Mouse (Mus musculus) forebrain, embryonic 11.5 days (tissue): ENCODE measurements around the gene Il1r1. TPM values are rescaled to one million over a fixed set of nuclear protein-coding genes. Genes with fewer than 3 reads are reported as not detected.

Source experiments
- ATAC-seq: fragments of 200-750 bp; cut with Nextera tagmentation; replicated peaks from 2 replicates; pipeline ENCODE4 v1.8.0; 2017; ENCODE audit warnings: moderate TSS enrichment; ENCODE audit not compliant: low FRiP score
- DNase-seq: peaks from one replicate; pipeline ENCODE4 v3.0.0-alpha.2; 2017; ENCODE audit warnings: low spot score
- H3K27ac ChIP-seq: fragments of 300-500 bp; sonication (generic); 2 replicates; pipeline ENCODE4 v1.5.1; 2014; ENCODE audit warnings: low read depth, low read length
- H3K27me3 ChIP-seq: fragments of 300-500 bp; sonication (generic); 2 replicates; pipeline ENCODE4 v1.6.1; 2014; ENCODE audit warnings: mild to moderate bottlenecking, low read length, mixed read lengths; ENCODE audit not compliant: control insufficient read depth, insufficient read depth
- H3K36me3 ChIP-seq: fragments of 300-500 bp; sonication (generic); 2 replicates; pipeline ENCODE4 v1.6.1; 2014; ENCODE audit warnings: mild to moderate bottlenecking, low read length, moderate library complexity, mixed read lengths; ENCODE audit not compliant: control insufficient read depth, insufficient read depth
- H3K4me1 ChIP-seq: fragments of 300-500 bp; sonication (generic); replicated peaks from 2 replicates; pipeline ENCODE4 v1.6.1; 2014; ENCODE audit warnings: low read length, mixed read lengths; ENCODE audit not compliant: control insufficient read depth, insufficient read depth
- H3K4me2 ChIP-seq: fragments of 300-500 bp; sonication (generic); 2 replicates; pipeline ENCODE4 v1.6.1; 2014; ENCODE audit warnings: low read depth, mild to moderate bottlenecking, low read length, moderate library complexity, mixed read lengths; ENCODE audit not compliant: severe bottlenecking
- H3K4me3 ChIP-seq: fragments of 300-500 bp; sonication (generic); 2 replicates; pipeline ENCODE4 v1.5.1; 2014; ENCODE audit warnings: low read depth, low read length
- H3K9ac ChIP-seq: fragments of 300-500 bp; sonication (generic); 2 replicates; pipeline ENCODE4 v1.6.1; 2014; ENCODE audit warnings: low read length
- H3K9me3 ChIP-seq: fragments of 300-500 bp; sonication (generic); 2 replicates; pipeline ENCODE4 v1.6.1; 2016; ENCODE audit warnings: low read length, mixed read lengths; ENCODE audit not compliant: control insufficient read depth
- WGBS: fragments of 180-500 bp; shearing (Covaris S2); extraction: QIAGEN DNeasy Blood & Tissue Kit; methylation state at CpG from one replicate; pipeline ENCODE4 v1.1.7; 2014; 5-methylcytosine and 5-hydroxymethylcytosine counted together
- polyA plus RNA-seq: library from polyadenylated mRNA; unstranded; fragments of >200 nt; fragmentation: Nextera tagmentation; extraction: Ambion mirVana; gene quantifications from 2 replicates; pipeline ENCODE4 v1.2.1, GENCODE M21; 2014

Gene Il1r1
- polyA plus RNA-seq, 1 experiment from 2014 or later: 1.5 TPM

- no peaks in the 10 kb centered on the region for H3K27me3 ChIP-seq
- H3K9me3 ChIP-seq: no peaks in the 10 kb centered on the region
- H3K4me1 ChIP-seq: no peaks in the 10 kb centered on the region
- WGBS: 69% methylated on average over 2 of the region's 2 CpGs
- no peak overlapping the region for H3K4me3 ChIP-seq
- ATAC-seq (no peak), DNase-seq (no peak)
- H3K27ac ChIP-seq: no peak overlapping the region
- no peak overlapping the region for H3K4me2 ChIP-seq
- H3K9ac ChIP-seq: no peak overlapping the region
- no peaks in the 10 kb centered on the region for H3K36me3 ChIP-seq
These were observed 128.0 kb downstream of the Il1r1 start for GRCm38 (mm10) chr1:40352904-40353286.

GRCm38 (mm10) chr1:40354665-40355064 is 129.8 kb downstream of the Il1r1 start:
- DNase-seq: no peak
- Histone ChIP-seq H3K4me1 (no peaks in the 10 kb centered on the region), H3K9ac (no peak overlapping the region), H3K27me3 (no peaks in the 10 kb centered on the region), H3K4me2 (no peak overlapping the region), H3K27ac (no peak overlapping the region), H3K9me3 (no peaks in the 10 kb centered on the region), H3K36me3 (no peaks in the 10 kb centered on the region), H3K4me3 (no peak overlapping the region)
- 85% methylated on average over 3 of the region's 3 CpGs for WGBS
- ATAC-seq: no peak

GRCm38 (mm10) chr1:40355431-40355843 is 130.6 kb downstream of the Il1r1 start:
- H3K27me3 ChIP-seq: no peaks in the 10 kb centered on the region
- H3K36me3 ChIP-seq: no peaks in the 10 kb centered on the region
- H3K27ac ChIP-seq: no peak overlapping the region
- no peak overlapping the region for H3K4me3 ChIP-seq
- DNase-seq (no peak), ATAC-seq (no peak)
- H3K4me1 ChIP-seq: no peaks in the 10 kb centered on the region; the same call in 1 of the 2 replicates
- no peak overlapping the region for H3K4me2 ChIP-seq
- 90% methylated on average over 4 of the region's 4 CpGs for WGBS
- H3K9ac ChIP-seq: no peak overlapping the region
- no peaks in the 10 kb centered on the region for H3K9me3 ChIP-seq

GRCm38 (mm10) chr1:40355904-40356521 is 131.1 kb downstream of the Il1r1 start:
- Histone ChIP-seq H3K9me3 (no peaks in the 10 kb centered on the region), H3K36me3 (no peaks in the 10 kb centered on the region), H3K9ac (no peak overlapping the region), H3K27ac (no peak overlapping the region), H3K27me3 (no peaks in the 10 kb centered on the region), H3K4me3 (no peak overlapping the region), H3K4me2 (no peak overlapping the region), H3K4me1 (no peaks in the 10 kb centered on the region; the same call in 1 of the 2 replicates)
- DNase-seq (no peak), ATAC-seq (no peak)
- 87% methylated on average over 10 of the region's 10 CpGs for WGBS

GRCm38 (mm10) chr1:40357921-40358320 is 133.0 kb downstream of the Il1r1 start:
- H3K4me3 ChIP-seq: no peak overlapping the region
- no peak overlapping the region for H3K27ac ChIP-seq
- DNase-seq (no peak), ATAC-seq (no peak)
- no peaks in the 10 kb centered on the region for H3K27me3 ChIP-seq
- H3K36me3 ChIP-seq: no peaks in the 10 kb centered on the region
- H3K9ac ChIP-seq: no peak overlapping the region
- H3K4me1 ChIP-seq: no peaks in the 10 kb centered on the region; the same call in 1 of the 2 replicates
- H3K4me2 ChIP-seq: no peak overlapping the region
- 47% methylated on average over 2 of the region's 2 CpGs for WGBS
- H3K9me3 ChIP-seq: no peaks in the 10 kb centered on the region

- Histone ChIP-seq H3K27me3 (no peaks in the 10 kb centered on the region), H3K4me3 (no peak overlapping the region), H3K36me3 (no peaks in the 10 kb centered on the region), H3K27ac (no peak overlapping the region), H3K9ac (no peak overlapping the region), H3K9me3 (no peaks in the 10 kb centered on the region), H3K4me1 (no peaks in the 10 kb centered on the region; the same call in 1 of the 2 replicates), H3K4me2 (no peak overlapping the region)
- 85% methylated on average over 2 of the region's 2 CpGs for WGBS
- no peak for DNase-seq
- ATAC-seq: no peak
These were observed 133.5 kb downstream of the Il1r1 start for GRCm38 (mm10) chr1:40358351-40358750.

- no peaks in the 10 kb centered on the region for H3K36me3 ChIP-seq
- H3K4me3 ChIP-seq: no peak overlapping the region
- H3K4me2 ChIP-seq: no peak overlapping the region
- H3K9ac ChIP-seq: no peak overlapping the region
- WGBS: 85% methylated on average over 4 of the region's 4 CpGs
- H3K4me1 ChIP-seq: no peaks in the 10 kb centered on the region; the same call in 1 of the 2 replicates
- no peak for DNase-seq
- ATAC-seq: no peak
- no peaks in the 10 kb centered on the region for H3K27me3 ChIP-seq
- no peaks in the 10 kb centered on the region for H3K9me3 ChIP-seq
- no peak overlapping the region for H3K27ac ChIP-seq
These were observed 133.9 kb downstream of the Il1r1 start for GRCm38 (mm10) chr1:40358771-40359181.

- 72% methylated on average over 2 of the region's 2 CpGs for WGBS
- no peaks in the 10 kb centered on the region for H3K27me3 ChIP-seq
These were observed 134.9 kb downstream of the Il1r1 start for GRCm38 (mm10) chr1:40359731-40360130.

GRCm38 (mm10) chr1:40360969-40361368 is 136.1 kb downstream of the Il1r1 start:
- Histone ChIP-seq H3K9ac (no peak overlapping the region), H3K4me1 (no peaks in the 10 kb centered on the region; the same call in 1 of the 2 replicates), H3K4me2 (no peak overlapping the region), H3K36me3 (no peaks in the 10 kb centered on the region), H3K4me3 (no peak overlapping the region), H3K9me3 (no peaks in the 10 kb centered on the region), H3K27ac (no peak overlapping the region), H3K27me3 (no peaks in the 10 kb centered on the region)
- DNase-seq (no peak), ATAC-seq (no peak)
- WGBS: 73% methylated on average over 7 of the region's 7 CpGs

More at GRCm38 (mm10) chr1:40359731-40360130, 134.9 kb downstream of the Il1r1 start:
- Histone ChIP-seq H3K4me3 (no peak overlapping the region), H3K9me3 (no peaks in the 10 kb centered on the region), H3K36me3 (no peaks in the 10 kb centered on the region), H3K4me1 (no peaks in the 10 kb centered on the region; the same call in 1 of the 2 replicates), H3K27ac (no peak overlapping the region), H3K4me2 (no peak overlapping the region), H3K9ac (no peak overlapping the region)
- DNase-seq: no peak
- no peak for ATAC-seq
